Mouse (Mus musculus) gastrocnemius, postnatal 4 days (tissue): ENCODE results near the gene Grik1. TPM values are rescaled to one million over a fixed set of nuclear protein-coding genes. Genes with fewer than 3 reads are reported as not detected.

ENCODE experiments used
- DNase-seq, 2 experiments: peaks; one replicate each; pipeline ENCODE4 v3.0.0; 2021 to 2022; ENCODE audit warnings: low spot score in 2 of 2, mixed read lengths in 2 of 2
- total RNA-seq, 2 experiments: library from RNA; stranded (reverse); gene quantifications; 2 replicates each; pipeline ENCODE4 v1.2.3; 2021

Gene Grik1
- total RNA-seq, 2 experiments from 2014 or later: 0.12 to 0.26 TPM

DNA sequence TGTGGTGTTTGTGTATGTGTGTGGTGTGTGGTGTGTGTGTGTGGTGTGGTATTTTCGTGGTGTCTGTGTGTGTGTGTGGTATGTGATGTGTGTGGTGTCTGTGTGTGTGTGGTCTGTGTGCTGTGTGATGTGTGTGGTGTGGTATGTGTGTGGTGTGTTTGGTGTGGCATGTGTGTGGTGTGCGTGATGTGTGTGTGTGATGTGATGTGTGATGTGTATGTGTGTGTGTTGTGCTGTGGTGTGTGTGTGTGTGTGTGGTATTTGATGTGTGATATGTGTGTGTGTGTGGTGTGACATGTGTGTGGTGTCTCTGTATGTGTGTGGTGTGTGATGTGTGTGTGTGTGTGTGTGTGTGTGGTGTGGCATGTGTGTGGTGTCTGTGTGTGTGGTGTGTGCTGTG, 388.9 kb downstream of the Grik1 start:
- DNase-seq: no peak

DNA sequence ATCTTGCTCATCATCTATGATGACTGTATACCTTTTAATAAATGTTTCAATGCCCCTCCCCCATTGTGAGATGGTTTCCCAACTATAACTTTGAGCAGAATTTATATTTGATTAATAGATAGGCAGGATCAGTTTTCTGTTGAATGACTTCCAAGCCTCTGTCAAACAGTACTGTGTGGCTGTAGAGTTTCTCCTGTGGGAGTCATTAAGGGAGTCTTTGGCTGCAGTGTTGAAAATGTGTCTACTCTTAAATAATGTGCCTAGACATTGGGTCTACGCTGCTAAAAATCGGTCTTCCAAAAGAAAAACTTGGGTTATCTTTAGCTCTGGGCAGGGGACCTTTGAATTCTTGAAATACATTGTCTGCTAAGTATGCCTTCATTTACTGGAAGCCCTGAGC, 414.1 kb downstream of the Grik1 start:
- DNase-seq: no peak

GRCm38 (mm10) chr16:87864526-87864925, 425.5 kb downstream of the Grik1 start:
- DNase-seq: no peak

DNA sequence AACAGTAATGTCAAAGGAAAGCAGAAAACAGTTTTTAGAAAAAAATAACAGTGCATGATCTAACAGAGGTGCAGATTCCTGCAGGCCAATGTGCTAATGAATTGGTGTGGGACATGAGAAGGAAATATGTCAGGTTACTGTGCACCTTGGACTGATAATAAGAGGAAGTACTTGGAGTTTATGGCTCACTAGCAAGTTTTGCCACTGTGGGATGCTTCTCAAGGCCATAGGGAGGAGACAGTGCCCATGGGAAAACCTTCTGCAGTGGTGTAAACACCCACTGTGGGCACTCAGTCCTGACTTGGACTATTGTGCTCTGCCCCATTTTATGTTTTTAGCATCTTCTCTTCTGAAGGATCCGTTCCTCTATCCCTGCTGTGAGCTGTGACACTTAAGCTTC, 428.3 kb downstream of the Grik1 start:
- no peak for DNase-seq

- no peak for DNase-seq
These were observed 436.5 kb downstream of the Grik1 start for GRCm38 (mm10) chr16:87853451-87854085.

DNA sequence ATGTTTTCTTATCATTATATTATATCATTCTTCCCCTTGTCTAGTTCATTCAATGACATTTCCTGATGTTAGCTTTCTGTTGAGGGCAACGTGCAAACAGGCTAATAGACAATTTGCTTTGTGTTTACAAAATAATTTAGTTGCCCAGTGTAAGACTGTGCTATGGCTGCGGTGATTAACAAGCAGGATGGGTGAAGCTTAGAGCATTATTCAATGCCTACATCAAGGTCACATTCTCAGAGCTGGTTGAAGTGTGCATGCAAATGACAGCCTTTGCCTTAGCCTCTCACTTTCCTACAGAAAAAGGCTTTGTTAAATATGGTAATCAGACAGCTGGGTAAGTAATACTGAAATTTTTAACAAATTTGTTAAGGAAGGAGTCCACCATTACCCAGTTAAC, 438.5 kb downstream of the Grik1 start:
- no peak for DNase-seq

- no peak for DNase-seq
These were observed 441.3 kb downstream of the Grik1 start for GRCm38 (mm10) chr16:87848799-87849198.

Other genes with a start within 250 kb of the Grik1 start
- not detected for gene Cldn17, start 216.7 kb upstream of the Grik1 start, total RNA-seq